Mouse (Mus musculus) myocyte (in vitro differentiated cells): ENCODE data around the gene Ldlrad3. TPM values are rescaled to one million over a fixed set of nuclear protein-coding genes. Genes with fewer than 3 reads are reported as not detected.

Experiments
- H3K27me3 ChIP-seq: one replicate; pipeline ENCODE4 v1.6.1; 2011; ENCODE audit not compliant: control insufficient read depth, insufficient read depth, insufficient read length
- H3K36me3 ChIP-seq: one replicate; pipeline ENCODE4 v1.6.1; 2011; ENCODE audit not compliant: control insufficient read depth, insufficient read depth
- H3K4me2 ChIP-seq: one replicate; pipeline ENCODE4 v1.6.1; 2011; ENCODE audit warnings: low read depth, control low read depth
- H3K4me3 ChIP-seq: one replicate; pipeline ENCODE4 v1.5.1; 2011; ENCODE audit warnings: mild to moderate bottlenecking, control low read depth, moderate library complexity
- H3K79me2 ChIP-seq: one replicate; pipeline ENCODE4 v1.6.1; 2011; ENCODE audit not compliant: control insufficient read depth, insufficient read depth
- H3ac ChIP-seq: one replicate; pipeline ENCODE4 v1.6.1; 2011; ENCODE audit not compliant: control insufficient read depth, insufficient read length
- CEBPB ChIP-seq: IDR thresholded peaks from 2 replicates; pipeline ENCODE4 v1.6.1; 2011; ENCODE audit warnings: mild to moderate bottlenecking, moderate library complexity; ENCODE audit not compliant: poor library complexity, insufficient read depth, severe bottlenecking
- E2F4 ChIP-seq: IDR thresholded peaks from one replicate; pipeline ENCODE4 v1.6.1; 2011; ENCODE audit warnings: mild to moderate bottlenecking, control low read depth, moderate library complexity; ENCODE audit not compliant: insufficient read depth
- MAX ChIP-seq: IDR thresholded peaks from one replicate; pipeline ENCODE4 v1.6.1; 2011; ENCODE audit warnings: low read depth, mild to moderate bottlenecking, control low read depth
- MYOD1 ChIP-seq, 3 experiments: IDR thresholded peaks; one replicate each; pipeline ENCODE4 v1.6.1; 2011; ENCODE audit warnings: control low read depth in 2 of 3, low read depth in 2 of 3, mild to moderate bottlenecking in 2 of 3, moderate library complexity in 1 of 3; ENCODE audit not compliant: insufficient read length in 2 of 3, control insufficient read depth in 1 of 3
- MYOG ChIP-seq, 3 experiments: IDR thresholded peaks; one replicate each; pipeline ENCODE4 v1.6.1; 2011; ENCODE audit warnings: control low read depth in 2 of 3, low read depth in 2 of 3, mild to moderate bottlenecking in 2 of 3; ENCODE audit not compliant: insufficient read length in 2 of 3, control insufficient read depth in 1 of 3, insufficient read depth in 1 of 3
- POLR2A ChIP-seq: IDR thresholded peaks from one replicate; pipeline ENCODE4 v1.6.1; 2011; ENCODE audit warnings: low read depth, mild to moderate bottlenecking, control low read depth, moderate library complexity; ENCODE audit not compliant: insufficient read length
- POLR2AphosphoS2 ChIP-seq: IDR thresholded peaks from one replicate; pipeline ENCODE4 v1.6.1; 2011; ENCODE audit warnings: low read depth, control low read depth; ENCODE audit not compliant: insufficient read length
- REST ChIP-seq: IDR thresholded peaks from one replicate; pipeline ENCODE4 v1.6.1; 2011; ENCODE audit warnings: mild to moderate bottlenecking, control low read depth, moderate library complexity; ENCODE audit not compliant: insufficient read depth, insufficient read length
- SRF ChIP-seq: IDR thresholded peaks from one replicate; pipeline ENCODE4 v1.6.1; 2011; ENCODE audit warnings: low read depth; ENCODE audit not compliant: control insufficient read depth, insufficient read length
- TCF12 ChIP-seq: IDR thresholded peaks from one replicate; pipeline ENCODE4 v1.6.1; 2011; ENCODE audit warnings: mild to moderate bottlenecking, control low read depth; ENCODE audit not compliant: poor library complexity, insufficient read depth, severe bottlenecking
- TCF3 ChIP-seq: IDR thresholded peaks from one replicate; pipeline ENCODE4 v1.6.1; 2011; ENCODE audit warnings: low read depth, control low read depth; ENCODE audit not compliant: insufficient read length
- USF1 ChIP-seq: IDR thresholded peaks from one replicate; pipeline ENCODE4 v1.6.1; 2011; ENCODE audit warnings: low read depth, mild to moderate bottlenecking, control low read depth, moderate library complexity
- polyA plus RNA-seq: library from polyadenylated mRNA; unstranded; fragments of >200 nt; fragmentation: generic; extraction: Trizol; gene quantifications from one replicate; pipeline ENCODE4 v1.2.1, GENCODE M21; 2012; ENCODE audit warnings: missing spikeins

Gene Ldlrad3
- polyA plus RNA-seq, 1 experiment = 32.1 TPM

GRCm38 (mm10) chr2:101973810-101974209 lies 212.4 kb downstream of the Ldlrad3 start:
- TF ChIP-seq REST = no peak
- TF ChIP-seq USF1 = no peak
- TF ChIP-seq TCF3 = no peak
- no peak for TF ChIP-seq TCF12
- no peak for TF ChIP-seq CEBPB
- TF ChIP-seq MYOG (IDR thresholded peaks at IDR 0.05; ENCODE audit: control insufficient read depth in 1 of 3, insufficient read depth in 1 of 3, insufficient read length in 2 of 3, low read depth in 2 of 3) = no peak
- TF ChIP-seq MAX = no peak
- no peaks in the 10 kb centered on the region for H3K27me3 ChIP-seq
- H3K4me2 ChIP-seq = no peak overlapping the region

DNA sequence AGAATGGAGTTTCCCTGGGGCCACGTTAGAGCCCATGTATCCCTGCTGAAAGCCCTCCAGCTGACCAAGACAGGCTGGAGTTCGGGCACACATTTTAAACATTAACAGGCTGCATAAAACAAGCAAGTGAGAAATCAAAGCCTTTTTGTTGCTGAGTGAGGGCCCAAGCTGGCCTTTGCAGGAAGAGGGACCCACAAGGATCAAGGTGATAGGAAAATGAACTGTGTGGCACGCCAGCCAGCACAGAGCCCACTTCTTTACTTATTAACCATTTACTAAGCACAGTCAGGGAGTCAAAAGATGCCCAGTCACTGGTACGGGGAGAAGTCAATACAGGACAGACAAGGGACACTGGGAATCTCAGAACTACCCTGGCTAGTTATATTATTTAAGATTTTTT lies 218.6 kb downstream of the Ldlrad3 start:
- Histone ChIP-seq H3K4me3 (no peak overlapping the region), H3K36me3 (no peaks in the 10 kb centered on the region), H3K79me2 (no peaks in the 10 kb centered on the region), H3K4me2 (no peak overlapping the region), H3ac (no peak overlapping the region), H3K27me3 (no peaks in the 10 kb centered on the region)
- no peak for TF ChIP-seq USF1
- TF ChIP-seq MYOD1 (IDR thresholded peaks at IDR 0.05; ENCODE audit: control insufficient read depth in 1 of 3, insufficient read length in 2 of 3, low read depth in 2 of 3) = no peak
- TF ChIP-seq REST = no peak
- TF ChIP-seq MAX = no peak
- TF ChIP-seq CEBPB = no peak
- no peak for TF ChIP-seq MYOG (IDR thresholded peaks at IDR 0.05; ENCODE audit: control insufficient read depth in 1 of 3, insufficient read depth in 1 of 3, insufficient read length in 2 of 3, low read depth in 2 of 3)
- no peak for TF ChIP-seq E2F4
- no peak for TF ChIP-seq POLR2AphosphoS2
- TF ChIP-seq SRF = no peak
- TF ChIP-seq TCF12 = no peak
- no peak for TF ChIP-seq POLR2A
- no peak for TF ChIP-seq TCF3

More at GRCm38 (mm10) chr2:101973810-101974209, 212.4 kb downstream of the Ldlrad3 start:
- H3ac ChIP-seq = no peak overlapping the region
- no peak overlapping the region for H3K4me3 ChIP-seq
- H3K79me2 ChIP-seq = no peaks in the 10 kb centered on the region
- no peaks in the 10 kb centered on the region for H3K36me3 ChIP-seq

DNA sequence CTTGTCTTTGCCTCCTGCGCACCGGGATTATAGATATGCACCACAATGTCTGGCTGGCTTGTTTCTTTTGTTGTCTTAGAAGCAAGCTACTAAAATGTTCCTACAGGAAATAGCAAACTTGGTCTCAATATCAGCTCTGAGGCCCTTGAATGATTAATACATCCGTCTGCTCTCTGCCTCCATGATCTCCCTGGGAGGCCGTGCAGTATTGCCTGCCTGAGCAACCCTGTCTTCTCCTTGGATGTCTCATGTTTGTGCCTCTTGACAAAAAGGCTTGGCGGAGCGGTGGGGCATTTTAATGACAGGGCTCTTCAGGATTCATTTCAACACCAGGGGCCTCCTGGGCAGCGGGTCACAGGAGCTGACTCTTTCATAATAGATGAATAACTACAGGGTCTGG lies 219.0 kb downstream of the Ldlrad3 start:
- TF ChIP-seq MAX = no peak
- no peak for TF ChIP-seq POLR2A
- no peak for TF ChIP-seq TCF12
- no peak for TF ChIP-seq USF1
- TF ChIP-seq MYOG (IDR thresholded peaks at IDR 0.05; ENCODE audit: control insufficient read depth in 1 of 3, insufficient read depth in 1 of 3, insufficient read length in 2 of 3, low read depth in 2 of 3) = no peak
- TF ChIP-seq E2F4 = no peak
- no peak for TF ChIP-seq SRF
- no peak for TF ChIP-seq REST
- no peak for TF ChIP-seq POLR2AphosphoS2
- no peak overlapping the region for H3K4me3 ChIP-seq
- no peaks in the 10 kb centered on the region for H3K36me3 ChIP-seq
- no peaks in the 10 kb centered on the region for H3K79me2 ChIP-seq
- no peaks in the 10 kb centered on the region for H3K27me3 ChIP-seq
- H3ac ChIP-seq = no peak overlapping the region
- H3K4me2 ChIP-seq = no peak overlapping the region

DNA sequence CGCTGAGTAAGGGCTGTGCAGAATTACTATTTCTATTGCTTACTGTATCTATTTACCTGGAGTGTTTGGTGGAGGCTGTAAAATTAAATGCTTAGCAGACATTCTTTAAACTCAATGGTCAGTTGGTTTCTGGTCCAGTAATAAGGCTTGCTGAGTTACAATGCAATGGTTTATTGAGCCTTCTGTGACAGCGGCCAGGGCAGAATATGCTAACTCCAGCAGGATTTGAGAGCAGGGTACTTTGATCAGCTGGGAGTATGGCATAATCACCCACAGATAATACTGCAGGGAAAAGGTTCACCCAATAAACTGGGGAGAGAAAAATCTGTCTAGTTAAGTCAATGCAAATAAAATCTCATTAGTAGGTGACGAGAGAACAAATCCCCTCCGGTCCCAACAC lies 220.2 kb downstream of the Ldlrad3 start:
- TF ChIP-seq REST = no peak
- no peak for TF ChIP-seq CEBPB
- no peak for TF ChIP-seq SRF
- no peak for TF ChIP-seq MYOG (IDR thresholded peaks at IDR 0.05; ENCODE audit: control insufficient read depth in 1 of 3, insufficient read depth in 1 of 3, insufficient read length in 2 of 3, low read depth in 2 of 3)
- TF ChIP-seq TCF3 = no peak
- no peak for TF ChIP-seq TCF12
- TF ChIP-seq E2F4 = no peak
- no peak for TF ChIP-seq MYOD1 (IDR thresholded peaks at IDR 0.05; ENCODE audit: control insufficient read depth in 1 of 3, insufficient read length in 2 of 3, low read depth in 2 of 3)
- TF ChIP-seq POLR2A = no peak
- no peak for TF ChIP-seq POLR2AphosphoS2
- no peaks in the 10 kb centered on the region for H3K36me3 ChIP-seq
- no peak overlapping the region for H3K4me3 ChIP-seq
- no peaks in the 10 kb centered on the region for H3K27me3 ChIP-seq
- no peak overlapping the region for H3K4me2 ChIP-seq
- no peak overlapping the region for H3ac ChIP-seq
- no peaks in the 10 kb centered on the region for H3K79me2 ChIP-seq

DNA sequence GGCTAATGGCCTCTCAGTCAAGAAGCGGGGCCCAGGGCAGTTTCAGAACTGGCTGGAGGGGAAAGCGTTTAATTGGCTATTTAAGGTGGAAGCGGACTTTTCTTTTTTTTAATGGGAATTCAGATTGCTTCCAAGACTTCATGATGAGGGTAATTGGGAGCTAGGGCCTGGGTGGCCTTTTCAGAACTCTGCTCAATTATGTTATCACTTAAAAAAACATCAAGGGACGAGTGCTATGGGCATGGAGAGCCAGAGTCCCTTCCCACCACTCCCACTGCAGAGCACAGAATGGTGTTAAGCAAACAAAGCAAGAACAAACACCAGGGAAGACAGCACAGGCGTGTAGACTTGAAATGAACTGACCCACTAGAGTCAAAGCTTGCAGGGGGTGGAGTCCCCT lies 220.7 kb downstream of the Ldlrad3 start:
- H3K36me3 ChIP-seq = no peaks in the 10 kb centered on the region
- no peaks in the 10 kb centered on the region for H3K27me3 ChIP-seq
- H3K4me2 ChIP-seq = no peak overlapping the region
- H3K79me2 ChIP-seq = no peaks in the 10 kb centered on the region
- no peak overlapping the region for H3ac ChIP-seq
- H3K4me3 ChIP-seq = no peak overlapping the region
- TF ChIP-seq USF1 = no peak
- TF ChIP-seq MYOG (IDR thresholded peaks at IDR 0.05; ENCODE audit: control insufficient read depth in 1 of 3, insufficient read depth in 1 of 3, insufficient read length in 2 of 3, low read depth in 2 of 3) = no peak
- no peak for TF ChIP-seq REST
- TF ChIP-seq SRF = no peak
- TF ChIP-seq CEBPB = no peak
